In the genomic region with DNA sequence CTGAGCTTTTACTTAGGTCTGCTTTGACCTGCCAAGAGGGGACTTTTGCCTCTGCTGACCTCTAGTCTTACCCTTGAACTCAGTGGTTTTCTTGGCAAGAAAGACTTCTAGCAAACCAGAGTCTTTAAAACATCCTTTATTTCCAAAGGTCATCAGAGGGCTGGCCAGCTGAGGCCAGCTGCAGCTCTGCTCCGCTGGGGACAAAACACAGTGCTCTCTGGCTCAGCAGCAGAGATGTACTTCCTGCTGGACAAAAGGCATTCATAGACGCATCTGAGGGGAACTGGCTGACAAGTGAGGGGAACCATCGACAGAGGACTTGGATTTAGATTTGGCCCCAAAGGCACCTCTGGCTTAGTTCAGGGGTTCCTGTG, we compare ENCODE assay signal across 10 mouse cellular contexts. TPM values are rescaled to one million over a fixed set of nuclear protein-coding genes. Genes with fewer than 3 reads are reported as not detected.
DNase-seq lines count a peak whose midpoint lies in the region; ATAC-seq and TF ChIP-seq lines count a peak whose summit lies in the region.
"Had no signal": no experiment of that assay in that cellular context is flagged by ENCODE, and none has a peak within 500 bp of the region (broad histone marks: within the 10 kb centered on the region; RNA-seq: fewer than 3 reads in every experiment).

No protein-coding gene starts in this region.

- no peaks in the 10 kb centered on the region for H3K36me3 ChIP-seq in liver, embryonic 16.5 days (ENCODE audit: control insufficient read depth, insufficient read depth)
- H3K36me3 ChIP-seq in liver, embryonic 11.5 days (ENCODE audit: control insufficient read depth, insufficient read depth, low read length), result no peaks in the 10 kb centered on the region
- no peaks in the 10 kb centered on the region for H3K36me3 ChIP-seq in heart, postnatal 0 days (replicated peaks; ENCODE audit: control insufficient read depth, insufficient read depth, low read length)
- no peaks in the 10 kb centered on the region for H3K36me3 ChIP-seq in midbrain, embryonic 13.5 days

- TF ChIP-seq CTCF in heart, postnatal 0 days (IDR thresholded peaks at IDR 0.05; ENCODE audit: low read depth), result no peak

- 43% methylated on average over 3 of the region's 3 CpGs for WGBS in liver, embryonic 16.5 days (ENCODE audit: insufficient replicate concordance)
- 42% methylated on average over 3 of the region's 3 CpGs for WGBS in liver, embryonic 11.5 days
- 41% methylated on average over 3 of the region's 3 CpGs for WGBS in heart, postnatal 0 days
- 24% methylated on average over 3 of the region's 3 CpGs for WGBS in midbrain, embryonic 13.5 days

- H3K9me3 ChIP-seq in liver, embryonic 16.5 days (replicated peaks; ENCODE audit: control insufficient read depth, low read length), result no peaks in the 10 kb centered on the region
- no peaks in the 10 kb centered on the region for H3K9me3 ChIP-seq in liver, embryonic 11.5 days (ENCODE audit: control insufficient read depth, low read length)
- no peaks in the 10 kb centered on the region for H3K9me3 ChIP-seq in heart, postnatal 0 days (replicated peaks; ENCODE audit: control insufficient read depth, low read length)
- no peaks in the 10 kb centered on the region for H3K9me3 ChIP-seq in midbrain, embryonic 13.5 days

- DNase-seq in liver, embryonic 11.5 days (ENCODE audit: low spot score), result no peak
- peak; percentile 55 for DNase-seq in heart, postnatal 0 days (ENCODE audit: low spot score)
- peak; percentile 65 to 77 for DNase-seq in kidney, postnatal 36 days
- DNase-seq in right cerebral cortex, postnatal 25 days, result no peak
- DNase-seq in c-Kit-positive CD71-positive TER-119-positive erythroid progenitor cells, embryonic 14.5 days (ENCODE audit: low spot score), result no peak
- DNase-seq: layer of hippocampus, postnatal 36 days; thymus, adult 18-20 months had no signal

- ATAC-seq in liver, embryonic 16.5 days (ENCODE audit: low read depth), result no peak
- ATAC-seq in liver, embryonic 11.5 days (replicated peaks; ENCODE audit: low FRiP score), result no peak
- ATAC-seq in heart, postnatal 0 days (ENCODE audit: insufficient read depth, low read depth), result 0 out of 2 replicates have a peak, but pooled peaks have one; percentile 24
- no peak for ATAC-seq in midbrain, embryonic 13.5 days

- no peak overlapping the region for H3K4me2 ChIP-seq in liver, embryonic 16.5 days (ENCODE audit: low read depth, low read length)
- no peak overlapping the region for H3K4me2 ChIP-seq in liver, embryonic 11.5 days
- H3K4me2 ChIP-seq in heart, postnatal 0 days (ENCODE audit: low read depth, low read length), result no peak overlapping the region
- no peak overlapping the region for H3K4me2 ChIP-seq in midbrain, embryonic 13.5 days (replicated peaks)

- H3K4me3 ChIP-seq in liver, embryonic 16.5 days (ENCODE audit: low read depth, low read length), result no peak overlapping the region
- H3K4me3 ChIP-seq in liver, embryonic 11.5 days (ENCODE audit: low read depth, low read length), result no peak overlapping the region
- no peak overlapping the region for H3K4me3 ChIP-seq in heart, postnatal 0 days (ENCODE audit: low read depth, low read length)
- no peak overlapping the region for H3K4me3 ChIP-seq in midbrain, embryonic 13.5 days (replicated peaks)

- no peak overlapping the region for H3K9ac ChIP-seq in liver, embryonic 16.5 days (ENCODE audit: low read depth, low read length)
- H3K9ac ChIP-seq in liver, embryonic 11.5 days (ENCODE audit: low read depth, low read length), result no peak overlapping the region
- no peak overlapping the region for H3K9ac ChIP-seq in heart, postnatal 0 days (replicated peaks; ENCODE audit: low read depth, low read length)
- H3K9ac ChIP-seq in midbrain, embryonic 13.5 days (replicated peaks), result no peak overlapping the region

- H3K27me3 ChIP-seq in liver, embryonic 16.5 days (ENCODE audit: control insufficient read depth, insufficient read depth, low read depth, low read length), result no peaks in the 10 kb centered on the region
- no peaks in the 10 kb centered on the region for H3K27me3 ChIP-seq in liver, embryonic 11.5 days (replicated peaks; ENCODE audit: control insufficient read depth, insufficient read depth, low read length)
- H3K27me3 ChIP-seq in heart, postnatal 0 days (ENCODE audit: control insufficient read depth, insufficient read depth, low read length), result no peaks in the 10 kb centered on the region
- no peaks in the 10 kb centered on the region for H3K27me3 ChIP-seq in midbrain, embryonic 13.5 days

- no peaks in the 10 kb centered on the region for H3K4me1 ChIP-seq in liver, embryonic 16.5 days (ENCODE audit: control insufficient read depth, low read depth, low read length)
- peaks cover 5% of the 10 kb centered on the region; the same call in 1 of the 2 replicates for H3K4me1 ChIP-seq in liver, embryonic 11.5 days (replicated peaks; ENCODE audit: control insufficient read depth, insufficient read depth, low read length)
- H3K4me1 ChIP-seq in heart, postnatal 0 days (ENCODE audit: control insufficient read depth, insufficient read depth), result peaks cover 45% of the 10 kb centered on the region
- no peaks in the 10 kb centered on the region for H3K4me1 ChIP-seq in midbrain, embryonic 13.5 days (replicated peaks)

- TF ChIP-seq EP300 in heart, postnatal 0 days (IDR thresholded peaks at IDR 0.05; ENCODE audit: low read depth), result peak; percentile 42

- 0 out of 2 replicates have a peak overlapping the region, but pooled peaks have one; percentile 7 for H3K27ac ChIP-seq in liver, embryonic 16.5 days (ENCODE audit: low read length)
- H3K27ac ChIP-seq in liver, embryonic 11.5 days (ENCODE audit: low read depth, low read length), result no peak overlapping the region
- H3K27ac ChIP-seq in heart, postnatal 0 days (ENCODE audit: low read depth), result peak overlapping the region; percentile 76
- H3K27ac ChIP-seq in midbrain, embryonic 13.5 days, result no peak overlapping the region; the same call in 1 of the 2 replicates
- H3K27ac ChIP-seq: macrophage had no signal

RNA-seq across cellular contexts. Expression of a gene that starts 45.9 kb away (rescaled TPM):
- 0.21 and 0.26 TPM in 2 replicates for polyA plus RNA-seq in liver, embryonic 16.5 days (2015; fragmentation: Nextera tagmentation; extraction: Ambion mirVana)
- 0.51 and 0.69 TPM in 2 replicates for polyA plus RNA-seq in liver, embryonic 11.5 days (2014; fragmentation: Nextera tagmentation; extraction: Ambion mirVana)
- 4.5 and 5.6 TPM in 2 replicates for total RNA-seq in heart, postnatal 0 days (2014; rRNA removed; ENCODE audit: low replicate concordance)
- polyA plus RNA-seq in heart, postnatal 0 days (2015; fragmentation: Nextera tagmentation; extraction: Ambion mirVana), result 0.82 TPM in 2 replicates
- 0.54 and 0.62 TPM in 2 replicates for polyA plus RNA-seq in midbrain, embryonic 13.5 days (2015; fragmentation: Nextera tagmentation; extraction: Ambion mirVana)

Comparison
In these comparisons a context has a peak if more than half of its experiments do, and no peak if none do; other contexts are left out.
1. H3K27ac ChIP-seq: peak in liver, embryonic 16.5 days (single experiment) and heart, postnatal 0 days (single experiment); none in liver, embryonic 11.5 days (single experiment) and midbrain, embryonic 13.5 days (single experiment).
2. DNase-seq: peak in heart, postnatal 0 days (single experiment) and kidney, postnatal 36 days (2 of 2); none in liver, embryonic 11.5 days (single experiment), right cerebral cortex, postnatal 25 days (single experiment) and c-Kit-positive CD71-positive TER-119-positive erythroid progenitor cells, embryonic 14.5 days (single experiment).